Mouse (Mus musculus) embryonic facial prominence, embryonic 10.5 days (tissue): ENCODE measurements at regions not wholly inside any gene's neighbourhood (a gene's known extent, or its start where the extent isn't known, plus 50 kb on each side); places are given as distances from the start of the nearest gene placed in this dataset.
"Not testable (repeated sequence)": the region's sequence is repeated elsewhere in the genome, so short reads cannot be mapped to it uniquely, and the experiment has no call there.

ENCODE experiments used
- DNase-seq: peaks from one replicate; pipeline ENCODE4 v3.0.0-alpha.2; 2017; ENCODE audit warnings: low spot score
- H3K27ac ChIP-seq: fragments of 300-500 bp; sonication (generic); replicated peaks from 2 replicates; pipeline ENCODE4 v1.5.1; 2016; ENCODE audit warnings: mild to moderate bottlenecking
- H3K27me3 ChIP-seq: fragments of 300-500 bp; sonication (generic); replicated peaks from 2 replicates; pipeline ENCODE4 v1.6.1; 2016; ENCODE audit warnings: low read depth, mild to moderate bottlenecking; ENCODE audit not compliant: poor library complexity, severe bottlenecking
- H3K36me3 ChIP-seq: fragments of 300-500 bp; sonication (generic); replicated peaks from 2 replicates; pipeline ENCODE4 v1.6.1; 2016; ENCODE audit warnings: mild to moderate bottlenecking, moderate library complexity
- H3K4me1 ChIP-seq: fragments of 300-500 bp; sonication (generic); 2 replicates; pipeline ENCODE4 v1.6.1; 2016
- H3K4me3 ChIP-seq: fragments of 300-500 bp; sonication (generic); 2 replicates; pipeline ENCODE4 v1.5.1; 2016; ENCODE audit warnings: mild to moderate bottlenecking, moderate library complexity
- H3K9me3 ChIP-seq: fragments of 300-500 bp; sonication (generic); 2 replicates; pipeline ENCODE4 v1.6.1; 2016; ENCODE audit warnings: mild to moderate bottlenecking
- WGBS: fragments of 180-500 bp; shearing (Covaris S2); methylation state at CpG from one replicate; pipeline ENCODE4 v1.1.7; 2016; 5-methylcytosine and 5-hydroxymethylcytosine counted together

- H3K27ac ChIP-seq = no peak overlapping the region
- DNase-seq = no peak
- no peak overlapping the region for H3K4me3 ChIP-seq
- no peaks in the 10 kb centered on the region for H3K9me3 ChIP-seq
- WGBS = 68% methylated on average over 5 of the region's 5 CpGs
- H3K36me3 ChIP-seq = no peaks in the 10 kb centered on the region
- no peaks in the 10 kb centered on the region for H3K4me1 ChIP-seq
- no peaks in the 10 kb centered on the region for H3K27me3 ChIP-seq
Measured at GRCm38 (mm10) chr10:33715701-33716250, 70.7 kb downstream of the Sult3a2 start.

DNA sequence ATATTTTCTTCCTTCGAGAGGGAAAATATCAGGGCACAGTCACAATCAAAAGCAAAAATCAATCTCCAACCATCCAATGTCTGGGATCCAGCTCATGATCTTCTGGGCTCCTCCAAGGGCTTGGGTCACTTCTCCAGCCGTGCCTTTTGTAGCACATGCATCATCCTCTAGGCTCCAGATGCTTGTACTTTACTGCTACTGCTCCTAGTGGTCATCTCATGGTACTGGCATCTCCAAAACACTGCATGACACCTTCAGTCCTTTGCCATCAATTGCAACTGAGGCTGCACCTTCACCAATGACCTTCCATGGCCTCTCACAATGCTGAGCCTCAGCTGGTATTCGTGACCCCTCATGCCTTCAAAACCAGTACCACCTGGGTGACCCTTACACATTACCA, 77.8 kb downstream of the Sult3a2 start:
- 75% methylated on average over 3 of the region's 3 CpGs for WGBS
- DNase-seq = not testable (repeated sequence)

GRCm38 (mm10) chr10:33704245-33704644, 79.7 kb upstream of the Clvs2 start:
- not testable (repeated sequence) for H3K4me1 ChIP-seq, H3K4me3 ChIP-seq, H3K9me3 ChIP-seq, H3K27me3 ChIP-seq, H3K27ac ChIP-seq, DNase-seq, H3K36me3 ChIP-seq
- WGBS = 87% methylated on average over 3 of the region's 3 CpGs

More for the DNA sequence above, 77.8 kb downstream of the Sult3a2 start:
- H3K27ac ChIP-seq, H3K9me3 ChIP-seq, H3K27me3 ChIP-seq, H3K4me3 ChIP-seq, H3K36me3 ChIP-seq, H3K4me1 ChIP-seq: not testable (repeated sequence)

GRCm38 (mm10) chr10:33703420-33703819, 78.9 kb upstream of the Clvs2 start:
- no peaks in the 10 kb centered on the region for H3K9me3 ChIP-seq
- no peak overlapping the region for H3K4me3 ChIP-seq
- DNase-seq = peak; percentile 26
- no peaks in the 10 kb centered on the region for H3K4me1 ChIP-seq
- WGBS = 57% methylated on average over 3 of the region's 3 CpGs
- H3K36me3 ChIP-seq = no peaks in the 10 kb centered on the region
- H3K27ac ChIP-seq = no peak overlapping the region
- no peaks in the 10 kb centered on the region for H3K27me3 ChIP-seq
